Mouse (Mus musculus): ENCODE measurements at regions not wholly inside any gene's neighbourhood (a gene's known extent, or its start where the extent isn't known, plus 50 kb on each side); places are given as distances from the start of the nearest gene placed in this dataset.

GRCm38 (mm10) chr10:117547275-117547674, 82.0 kb upstream of the Cpm start:
- 28% methylated on average over 6 of the region's 6 CpGs for WGBS
- H3K4me2 ChIP-seq (replicated peaks; ENCODE audit: low read depth, low read length, severe bottlenecking): no peak overlapping the region
- H3K9me3 ChIP-seq (ENCODE audit: control insufficient read depth, low read length): no peaks in the 10 kb centered on the region
- TF ChIP-seq POLR2A (IDR thresholded peaks at IDR 0.05; ENCODE audit: borderline replicate concordance, extremely low read depth, insufficient read depth, insufficient read length): no peak
- ATAC-seq (ENCODE audit: low FRiP score, low read depth) (no peak), DNase-seq (ENCODE audit: low spot score) (peak; percentile 49)
- H3K36me3 ChIP-seq (ENCODE audit: control insufficient read depth, insufficient read depth, low read length): no peaks in the 10 kb centered on the region
- no peak overlapping the region for H3K9ac ChIP-seq (ENCODE audit: low read depth, low read length, severe bottlenecking)
- no peaks in the 10 kb centered on the region for H3K27me3 ChIP-seq (ENCODE audit: control insufficient read depth, insufficient read depth, low read length)
- H3K4me1 ChIP-seq (ENCODE audit: control insufficient read depth, insufficient read depth, low read length): peaks cover 14% of the 10 kb centered on the region
- H3K4me3 ChIP-seq (replicated peaks; ENCODE audit: low read length): no peak overlapping the region
- no peak overlapping the region for H3K27ac ChIP-seq (replicated peaks; ENCODE audit: low read depth, low read length)

GRCm38 (mm10) chr10:117545842-117546631, 83.3 kb upstream of the Cpm start:
- Histone ChIP-seq H3K4me3 (replicated peaks; ENCODE audit: low read length) (no peak overlapping the region), H3K9ac (ENCODE audit: low read depth, low read length, severe bottlenecking) (no peak overlapping the region), H3K36me3 (ENCODE audit: control insufficient read depth, insufficient read depth, low read length) (no peaks in the 10 kb centered on the region), H3K4me1 (ENCODE audit: control insufficient read depth, insufficient read depth, low read length) (peaks cover 8% of the 10 kb centered on the region), H3K27ac (replicated peaks; ENCODE audit: low read depth, low read length) (no peak overlapping the region), H3K4me2 (replicated peaks; ENCODE audit: low read depth, low read length, severe bottlenecking) (no peak overlapping the region), H3K9me3 (ENCODE audit: control insufficient read depth, low read length) (no peaks in the 10 kb centered on the region), H3K27me3 (ENCODE audit: control insufficient read depth, insufficient read depth, low read length) (no peaks in the 10 kb centered on the region)
- ATAC-seq (ENCODE audit: low FRiP score, low read depth): no peak
- no peak for DNase-seq (ENCODE audit: low spot score)
- TF ChIP-seq POLR2A (IDR thresholded peaks at IDR 0.05; ENCODE audit: borderline replicate concordance, extremely low read depth, insufficient read depth, insufficient read length): no peak
- 89% methylated on average over 5 of the region's 5 CpGs for WGBS

GRCm38 (mm10) chr10:117544680-117545546, 84.4 kb upstream of the Cpm start:
- H3K4me2 ChIP-seq (replicated peaks; ENCODE audit: low read depth, low read length, severe bottlenecking): no peak overlapping the region
- H3K27me3 ChIP-seq (ENCODE audit: control insufficient read depth, insufficient read depth, low read length): no peaks in the 10 kb centered on the region
- no peak overlapping the region for H3K27ac ChIP-seq (replicated peaks; ENCODE audit: low read depth, low read length)
- H3K9me3 ChIP-seq (ENCODE audit: control insufficient read depth, low read length): no peaks in the 10 kb centered on the region
- 51% methylated on average over 15 of the region's 15 CpGs for WGBS
- H3K9ac ChIP-seq (ENCODE audit: low read depth, low read length, severe bottlenecking): no peak overlapping the region
- H3K4me3 ChIP-seq (replicated peaks; ENCODE audit: low read length): no peak overlapping the region
- ATAC-seq (ENCODE audit: low FRiP score, low read depth) (peak; percentile 73), DNase-seq (ENCODE audit: low spot score) (peak; percentile 40)
- no peaks in the 10 kb centered on the region for H3K36me3 ChIP-seq (ENCODE audit: control insufficient read depth, insufficient read depth, low read length)
- H3K4me1 ChIP-seq (ENCODE audit: control insufficient read depth, insufficient read depth, low read length): peaks cover 8% of the 10 kb centered on the region
- no peak for TF ChIP-seq POLR2A (IDR thresholded peaks at IDR 0.05; ENCODE audit: borderline replicate concordance, extremely low read depth, insufficient read depth, insufficient read length)

GRCm38 (mm10) chr10:117543995-117544679, 85.2 kb upstream of the Cpm start:
- Histone ChIP-seq H3K36me3 (ENCODE audit: control insufficient read depth, insufficient read depth, low read length) (no peaks in the 10 kb centered on the region), H3K9ac (ENCODE audit: low read depth, low read length, severe bottlenecking) (no peak overlapping the region), H3K27me3 (ENCODE audit: control insufficient read depth, insufficient read depth, low read length) (no peaks in the 10 kb centered on the region), H3K4me2 (replicated peaks; ENCODE audit: low read depth, low read length, severe bottlenecking) (no peak overlapping the region), H3K27ac (replicated peaks; ENCODE audit: low read depth, low read length) (no peak overlapping the region), H3K4me1 (ENCODE audit: control insufficient read depth, insufficient read depth, low read length) (peaks cover 8% of the 10 kb centered on the region), H3K9me3 (ENCODE audit: control insufficient read depth, low read length) (no peaks in the 10 kb centered on the region), H3K4me3 (replicated peaks; ENCODE audit: low read length) (no peak overlapping the region)
- 61% methylated on average over 13 of the region's 13 CpGs for WGBS
- TF ChIP-seq POLR2A (IDR thresholded peaks at IDR 0.05; ENCODE audit: borderline replicate concordance, extremely low read depth, insufficient read depth, insufficient read length): no peak
- DNase-seq (ENCODE audit: low spot score) (no peak), ATAC-seq (ENCODE audit: low FRiP score, low read depth) (no peak; the same call in 1 of the 2 replicates)

GRCm38 (mm10) chr10:117543696-117543950, 85.7 kb upstream of the Cpm start:
- Histone ChIP-seq H3K27me3 (ENCODE audit: control insufficient read depth, insufficient read depth, low read length) (no peaks in the 10 kb centered on the region), H3K4me1 (ENCODE audit: control insufficient read depth, insufficient read depth, low read length) (peaks cover 8% of the 10 kb centered on the region), H3K9ac (ENCODE audit: low read depth, low read length, severe bottlenecking) (no peak overlapping the region), H3K27ac (replicated peaks; ENCODE audit: low read depth, low read length) (no peak overlapping the region), H3K36me3 (ENCODE audit: control insufficient read depth, insufficient read depth, low read length) (no peaks in the 10 kb centered on the region), H3K4me2 (replicated peaks; ENCODE audit: low read depth, low read length, severe bottlenecking) (no peak overlapping the region), H3K9me3 (ENCODE audit: control insufficient read depth, low read length) (no peaks in the 10 kb centered on the region), H3K4me3 (replicated peaks; ENCODE audit: low read length) (no peak overlapping the region)
- DNase-seq (ENCODE audit: low spot score) (no peak), ATAC-seq (ENCODE audit: low FRiP score, low read depth) (no peak)
- TF ChIP-seq POLR2A (IDR thresholded peaks at IDR 0.05; ENCODE audit: borderline replicate concordance, extremely low read depth, insufficient read depth, insufficient read length): no peak
- WGBS: 49% methylated on average over 6 of the region's 6 CpGs

Measured in limb, embryonic 14.5 days (tissue).